Mouse (Mus musculus) heart, adult 2 months (tissue): ENCODE data around the gene Tjp1. TPM values are rescaled to one million over a fixed set of nuclear protein-coding genes. Genes with fewer than 3 reads are reported as not detected.
A peak's percentile ranks its signal among the peaks of the same experiment; 100 is the strongest.

ENCODE experiments used
- DNase-seq, 2 experiments: peaks; one replicate each; pipeline ENCODE4 v3.0.0; 2021
- H3K27ac ChIP-seq: fragments of 200-600 bp; 2 replicates; pipeline ENCODE4 v1.8.1; 2022
- H3K27me3 ChIP-seq: fragments of 200-500 bp; 2 replicates; pipeline ENCODE4 v1.6.1; 2012; ENCODE audit warnings: mild to moderate bottlenecking, low read length, inconsistent platforms, mixed read lengths; ENCODE audit not compliant: control insufficient read depth, insufficient read depth
- H3K36me3 ChIP-seq: fragments of 200-500 bp; 2 replicates; pipeline ENCODE4 v1.6.1; 2012; ENCODE audit warnings: low read length, inconsistent platforms; ENCODE audit not compliant: control insufficient read depth, insufficient read depth
- H3K4me1 ChIP-seq: fragments of 200-500 bp; 2 replicates; pipeline ENCODE4 v1.6.1; 2011; ENCODE audit warnings: low read length; ENCODE audit not compliant: control insufficient read depth, insufficient read depth
- H3K4me3 ChIP-seq: fragments of 200-600 bp; 2 replicates; pipeline ENCODE4 v1.8.1; 2022
- H3K79me2 ChIP-seq: fragments of 200-500 bp; replicated peaks from 2 replicates; pipeline ENCODE4 v1.6.1; 2012; ENCODE audit warnings: mild to moderate bottlenecking, inconsistent platforms, low read length, moderate library complexity, mixed read lengths; ENCODE audit not compliant: control insufficient read depth, insufficient read depth
- H3K9ac ChIP-seq: fragments of 200-500 bp; 2 replicates; pipeline ENCODE4 v1.6.1; 2012; ENCODE audit warnings: low read depth, mild to moderate bottlenecking, control low read depth, inconsistent platforms, low read length, mixed read lengths
- CTCF ChIP-seq: fragments of 200-600 bp; IDR thresholded peaks from 2 replicates; pipeline ENCODE4 v1.8.1; 2022; ENCODE audit warnings: antibody characterized with exemption, mild to moderate bottlenecking, moderate library complexity
- EP300 ChIP-seq: fragments of 200-500 bp; IDR thresholded peaks from 2 replicates; pipeline ENCODE4 v1.6.1; 2011; ENCODE audit warnings: low read depth, low read length, control low read depth; ENCODE audit not compliant: insufficient read depth
- POLR2A ChIP-seq: fragments of 200-500 bp; IDR thresholded peaks from 2 replicates; pipeline ENCODE4 v1.6.1; 2011; ENCODE audit warnings: mild to moderate bottlenecking, low read depth, low read length, control low read depth; ENCODE audit not compliant: insufficient read depth
- WGBS: fragments of 180-500 bp; shearing (Covaris S2); methylation state at CpG from one replicate; pipeline ENCODE4 v1.1.7; 2018; 5-methylcytosine and 5-hydroxymethylcytosine counted together
- intact Hi-C: fragments of 180-260 bp; cut with DNase I; formaldehyde crosslinking; loops from one replicate; pipeline ENCODE4 v1.15.1; 2025
- polyA plus RNA-seq: library from polyadenylated mRNA; depleted of rRNA; stranded (reverse); fragments of >200 nt; gene quantifications from 2 replicates; pipeline ENCODE4 v1.2.3, GENCODE M21; 2012
- total RNA-seq, 2 experiments: library from RNA; stranded (reverse); gene quantifications; 2 replicates each; pipeline ENCODE4 v1.2.3; 2021

Tjp1 gene
- total and polyA plus RNA-seq, 3 experiments, result 21.7 to 99.7 (median 87.9) TPM

- intact Hi-C loops, result no loop called here
- peaks cover 9% of the 10 kb centered on the region for H3K4me1 ChIP-seq
- H3K27ac ChIP-seq, result no peak overlapping the region; the same call in 1 of the 2 replicates
Measured at GRCm38 (mm10) chr7:65392986-65393385, 134.6 kb downstream of the Tjp1 start.

GRCm38 (mm10) chr7:65389539-65389938 lies 138.0 kb downstream of the Tjp1 start:
- no peak overlapping the region for H3K9ac ChIP-seq
- DNase-seq, result no peak
- H3K4me1 ChIP-seq, result peaks cover 5% of the 10 kb centered on the region
- no peak overlapping the region for H3K4me3 ChIP-seq
- intact Hi-C loops, result no loop called here
- TF ChIP-seq POLR2A, result no peak
- TF ChIP-seq CTCF, result no peak
- TF ChIP-seq EP300, result no peak
- 89% methylated on average over 7 of the region's 7 CpGs for WGBS
- H3K36me3 ChIP-seq, result peaks cover 2% of the 10 kb centered on the region; the same call in 1 of the 2 replicates
- no peaks in the 10 kb centered on the region for H3K79me2 ChIP-seq
- H3K27ac ChIP-seq, result no peak overlapping the region
- no peaks in the 10 kb centered on the region for H3K27me3 ChIP-seq

More at GRCm38 (mm10) chr7:65392986-65393385, 134.6 kb downstream of the Tjp1 start:
- TF ChIP-seq EP300 (no peak), CTCF (no peak)
- 67% methylated on average over 9 of the region's 9 CpGs for WGBS
- H3K9ac ChIP-seq, result no peak overlapping the region
- no peak overlapping the region for H3K4me3 ChIP-seq
- no peaks in the 10 kb centered on the region for H3K79me2 ChIP-seq
- no peak for DNase-seq
- peaks cover 2% of the 10 kb centered on the region; the same call in 1 of the 2 replicates for H3K36me3 ChIP-seq
- no peaks in the 10 kb centered on the region for H3K27me3 ChIP-seq

GRCm38 (mm10) chr7:65388243-65389013 lies 139.2 kb downstream of the Tjp1 start:
- no peak overlapping the region; the same call in 1 of the 2 replicates for H3K9ac ChIP-seq
- no peaks in the 10 kb centered on the region for H3K79me2 ChIP-seq
- H3K36me3 ChIP-seq, result peaks cover 2% of the 10 kb centered on the region; the same call in 1 of the 2 replicates
- no peak overlapping the region for H3K4me3 ChIP-seq
- H3K4me1 ChIP-seq, result peaks cover 3% of the 10 kb centered on the region
- no peaks in the 10 kb centered on the region for H3K27me3 ChIP-seq
- TF ChIP-seq CTCF, result no peak
- TF ChIP-seq EP300, result 0 out of 2 replicates have a peak, but pooled peaks have one; percentile 23
- no peak for TF ChIP-seq POLR2A
- intact Hi-C loops, result no loop called here
- 32% methylated on average over 8 of the region's 8 CpGs for WGBS
- peak overlapping the region; percentile 44 for H3K27ac ChIP-seq
- DNase-seq, result peak; percentile 56 to 62

GRCm38 (mm10) chr7:65387560-65388175 lies 139.9 kb downstream of the Tjp1 start:
- Histone ChIP-seq H3K36me3 (peaks cover 2% of the 10 kb centered on the region; the same call in 1 of the 2 replicates), H3K4me1 (peaks cover 10% of the 10 kb centered on the region), H3K9ac (no peak overlapping the region), H3K27me3 (no peaks in the 10 kb centered on the region), H3K79me2 (no peaks in the 10 kb centered on the region), H3K4me3 (no peak overlapping the region), H3K27ac (peak overlapping the region; percentile 44)
- WGBS, result 82% methylated on average over 7 of the region's 7 CpGs
- intact Hi-C loops, result no loop called here
- no peak for TF ChIP-seq CTCF
- no peak for TF ChIP-seq EP300
- no peak for TF ChIP-seq POLR2A
- DNase-seq, result no peak

- no peak overlapping the region for H3K4me3 ChIP-seq
- 92% methylated on average over 7 of the region's 7 CpGs for WGBS
- no peak overlapping the region for H3K27ac ChIP-seq
- no peak for DNase-seq
- H3K79me2 ChIP-seq, result no peaks in the 10 kb centered on the region
- TF ChIP-seq EP300, result no peak
- TF ChIP-seq POLR2A, result no peak
- TF ChIP-seq CTCF, result no peak
- no peaks in the 10 kb centered on the region for H3K27me3 ChIP-seq
- peaks cover 15% of the 10 kb centered on the region for H3K4me1 ChIP-seq
- intact Hi-C loops, result loop anchor here (5.0 kb wide), 1 partner anchor 33 kb away; no protein-coding TSS in a partner anchor
- H3K9ac ChIP-seq, result no peak overlapping the region
- H3K36me3 ChIP-seq, result peaks cover 2% of the 10 kb centered on the region; the same call in 1 of the 2 replicates
Measured at GRCm38 (mm10) chr7:65384775-65385174, 142.8 kb downstream of the Tjp1 start.
